In genomic region chr5:66271141-66271540, GRCm38 (mm10) we compare ENCODE assay signal across 21 mouse cellular contexts. TPM values are rescaled to one million over a fixed set of nuclear protein-coding genes. Genes with fewer than 3 reads are reported as not detected.
DNase-seq lines count a peak whose midpoint lies in the region; ATAC-seq lines count a peak whose summit lies in the region.
"Had no signal": no experiment of that assay in that cellular context is flagged by ENCODE, and none has a peak within 500 bp of the region (broad histone marks: within the 10 kb centered on the region; RNA-seq: fewer than 3 reads in every experiment).

No protein-coding gene starts in this region.

- no peak overlapping the region for H3K27ac ChIP-seq in embryonic facial prominence, embryonic 14.5 days (replicated peaks; ENCODE audit: low read depth, low read length)
- H3K27ac ChIP-seq in embryonic facial prominence, embryonic 10.5 days (replicated peaks): no peak overlapping the region
- H3K27ac ChIP-seq: embryonic facial prominence, embryonic 15.5 days; forebrain, embryonic 10.5 days; heart, embryonic 13.5 days; hindbrain, embryonic 15.5 days had no signal

- H3K9me3 ChIP-seq in embryonic facial prominence, embryonic 14.5 days (ENCODE audit: control insufficient read depth, low read length): no peaks in the 10 kb centered on the region
- H3K9me3 ChIP-seq in embryonic facial prominence, embryonic 10.5 days: no peaks in the 10 kb centered on the region
- H3K9me3 ChIP-seq: embryonic facial prominence, embryonic 15.5 days; forebrain, embryonic 10.5 days; heart, embryonic 13.5 days; hindbrain, embryonic 15.5 days had no signal

- H3K36me3 ChIP-seq in embryonic facial prominence, embryonic 14.5 days (ENCODE audit: control insufficient read depth, insufficient read depth, low read length): no peaks in the 10 kb centered on the region
- H3K36me3 ChIP-seq in embryonic facial prominence, embryonic 10.5 days (replicated peaks): no peaks in the 10 kb centered on the region
- H3K36me3 ChIP-seq: embryonic facial prominence, embryonic 15.5 days; forebrain, embryonic 10.5 days; heart, embryonic 13.5 days; hindbrain, embryonic 15.5 days had no signal

- H3K4me1 ChIP-seq in embryonic facial prominence, embryonic 14.5 days (ENCODE audit: control insufficient read depth, insufficient read depth, low read length): 0 out of 2 replicates have a peak, but pooled peaks cover 4% of the 10 kb centered on the region
- H3K4me1 ChIP-seq in embryonic facial prominence, embryonic 10.5 days: no peaks in the 10 kb centered on the region
- H3K4me1 ChIP-seq: embryonic facial prominence, embryonic 15.5 days; forebrain, embryonic 10.5 days; hindbrain, embryonic 15.5 days had no signal

- H3K4me2 ChIP-seq in embryonic facial prominence, embryonic 14.5 days (ENCODE audit: low read depth, low read length): no peak overlapping the region
- H3K4me2 ChIP-seq: embryonic facial prominence, embryonic 15.5 days; heart, embryonic 13.5 days; hindbrain, embryonic 15.5 days had no signal

- DNase-seq in embryonic facial prominence, embryonic 14.5 days (ENCODE audit: low spot score): peak; percentile 21
- DNase-seq in embryonic facial prominence, embryonic 10.5 days (ENCODE audit: low spot score): no peak
- peak; percentile 42 for DNase-seq in 3T3-L1 (ENCODE audit: low read depth, low spot score)
- DNase-seq in brain, adult 2 months (ENCODE audit: low read depth, low spot score): peak; percentile 80
- peak; percentile 83 for DNase-seq in retina, postnatal 1 day
- DNase-seq in right cerebral cortex, postnatal 25 days: no peak
- no peak for DNase-seq in adrenal gland, postnatal 14 days
- DNase-seq: adrenal gland, adult 8-10 months; cerebellum, adult 18-20 months; cerebellum, adult 9-11 months; cerebellum, postnatal 36 days; gastrocnemius, postnatal 10 days; heart, postnatal 36 days had no signal

- no peak overlapping the region for H3K9ac ChIP-seq in embryonic facial prominence, embryonic 14.5 days (ENCODE audit: low read depth, low read length)
- H3K9ac ChIP-seq: embryonic facial prominence, embryonic 15.5 days; heart, embryonic 13.5 days; hindbrain, embryonic 15.5 days had no signal

- ATAC-seq in embryonic facial prominence, embryonic 14.5 days (ENCODE audit: low read depth): no peak
- ATAC-seq: forebrain, embryonic 14.5 days; intestine, embryonic 16.5 days had no signal

- H3K4me3 ChIP-seq in embryonic facial prominence, embryonic 14.5 days (ENCODE audit: low read depth, low read length): no peak overlapping the region
- no peak overlapping the region for H3K4me3 ChIP-seq in embryonic facial prominence, embryonic 10.5 days
- H3K4me3 ChIP-seq: embryonic facial prominence, embryonic 15.5 days; erythroblast, embryonic 14.5 days; forebrain, embryonic 10.5 days; heart, embryonic 13.5 days; hindbrain, embryonic 15.5 days had no signal

- no peaks in the 10 kb centered on the region for H3K27me3 ChIP-seq in embryonic facial prominence, embryonic 14.5 days (replicated peaks; ENCODE audit: control insufficient read depth, insufficient read depth, low read length)
- no peaks in the 10 kb centered on the region for H3K27me3 ChIP-seq in embryonic facial prominence, embryonic 10.5 days (replicated peaks; ENCODE audit: low read depth, poor library complexity, severe bottlenecking)
- H3K27me3 ChIP-seq: embryonic facial prominence, embryonic 15.5 days; heart, embryonic 13.5 days; hindbrain, embryonic 15.5 days had no signal

- 35% methylated on average over 2 of the region's 2 CpGs for WGBS in embryonic facial prominence, embryonic 14.5 days
- 50% methylated on average over 2 of the region's 2 CpGs for WGBS in embryonic facial prominence, embryonic 10.5 days

RNA-seq across cellular contexts. Expression of gene Nsun7, which starts 11.4 kb away (rescaled TPM):
- polyA plus RNA-seq in embryonic facial prominence, embryonic 14.5 days (2014; fragmentation: Nextera tagmentation; extraction: Ambion mirVana): 0.65 and 0.97 TPM in 2 replicates
- 0.44 and 0.49 TPM in 2 replicates for polyA plus RNA-seq in embryonic facial prominence, embryonic 10.5 days (2016; fragmentation: Nextera tagmentation; extraction: Ambion mirVana)
- total RNA-seq in adrenal gland, postnatal 14 days (2021): 0.48 and 1.2 TPM in 2 replicates
- total RNA-seq: MEL had no signal
- polyA plus RNA-seq: erythroblast, embryonic 14.5 days had no signal

Comparison
In these comparisons a context has a peak if more than half of its experiments do, and no peak if none do; other contexts are left out.
1. DNase-seq: peak in embryonic facial prominence, embryonic 14.5 days (single experiment), 3T3-L1 (single experiment), brain, adult 2 months (single experiment) and retina, postnatal 1 day (single experiment); none in embryonic facial prominence, embryonic 10.5 days (single experiment), right cerebral cortex, postnatal 25 days (single experiment) and adrenal gland, postnatal 14 days (single experiment).